In genomic region chr13:69236386-69236785, GRCm38 (mm10) we compare ENCODE assay signal across 20 mouse cellular contexts.
A peak's percentile ranks its signal among the peaks of the same experiment; 100 is the strongest.
DNase-seq lines count a peak whose midpoint lies in the region; ATAC-seq and TF ChIP-seq lines count a peak whose summit lies in the region.
"Had no signal": no experiment of that assay in that cellular context is flagged by ENCODE, and none has a peak within 500 bp of the region (broad histone marks: within the 10 kb centered on the region; RNA-seq: fewer than 3 reads in every experiment).

No protein-coding gene starts in this region.

- no peak overlapping the region for H3K27ac ChIP-seq in forebrain, embryonic 14.5 days (ENCODE audit: low read depth, low read length)
- no peak overlapping the region for H3K27ac ChIP-seq in forebrain, embryonic 12.5 days
- no peak overlapping the region for H3K27ac ChIP-seq in lung, embryonic 16.5 days (ENCODE audit: low read length)
- no peak overlapping the region for H3K27ac ChIP-seq in forebrain, postnatal 0 days (ENCODE audit: low read depth, low read length)
- no peak overlapping the region for H3K27ac ChIP-seq in midbrain, embryonic 16.5 days (ENCODE audit: low read length)
- H3K27ac ChIP-seq: embryonic facial prominence, embryonic 13.5 days; hindbrain, embryonic 12.5 days; stomach, postnatal 0 days had no signal

- no peaks in the 10 kb centered on the region for H3K27me3 ChIP-seq in forebrain, embryonic 14.5 days (replicated peaks; ENCODE audit: control insufficient read depth, insufficient read depth, low read length)
- no peaks in the 10 kb centered on the region for H3K27me3 ChIP-seq in forebrain, embryonic 12.5 days
- H3K27me3 ChIP-seq in lung, embryonic 16.5 days (ENCODE audit: control insufficient read depth, insufficient read depth, low read depth, low read length) = no peaks in the 10 kb centered on the region
- H3K27me3 ChIP-seq in forebrain, postnatal 0 days (ENCODE audit: insufficient read depth, low read length) = no peaks in the 10 kb centered on the region
- no peaks in the 10 kb centered on the region for H3K27me3 ChIP-seq in midbrain, embryonic 16.5 days (ENCODE audit: control insufficient read depth, insufficient read depth, low read depth, low read length)
- H3K27me3 ChIP-seq: embryonic facial prominence, embryonic 13.5 days; hindbrain, embryonic 12.5 days had no signal

- H3K4me1 ChIP-seq in forebrain, embryonic 14.5 days (ENCODE audit: control insufficient read depth, insufficient read depth, low read length) = no peaks in the 10 kb centered on the region
- no peaks in the 10 kb centered on the region for H3K4me1 ChIP-seq in forebrain, embryonic 12.5 days
- no peaks in the 10 kb centered on the region for H3K4me1 ChIP-seq in lung, embryonic 16.5 days (replicated peaks; ENCODE audit: control insufficient read depth, insufficient read depth, low read length)
- 0 out of 2 replicates have a peak, but pooled peaks cover 3% of the 10 kb centered on the region for H3K4me1 ChIP-seq in forebrain, postnatal 0 days (ENCODE audit: insufficient read depth)
- H3K4me1 ChIP-seq in midbrain, embryonic 16.5 days (ENCODE audit: control insufficient read depth, insufficient read depth, low read length) = no peaks in the 10 kb centered on the region
- H3K4me1 ChIP-seq: embryonic facial prominence, embryonic 13.5 days; hindbrain, embryonic 12.5 days had no signal

- no peak for TF ChIP-seq CTCF in forebrain, postnatal 0 days (IDR thresholded peaks at IDR 0.05; ENCODE audit: low read depth)

- peak; percentile 90 for ATAC-seq in forebrain, embryonic 14.5 days
- ATAC-seq in forebrain, embryonic 12.5 days (ENCODE audit: low FRiP score) = no peak
- ATAC-seq in lung, embryonic 16.5 days (ENCODE audit: low read depth) = peak; percentile 78
- peak; percentile 94 for ATAC-seq in forebrain, postnatal 0 days
- no peak for ATAC-seq in midbrain, embryonic 16.5 days
- ATAC-seq: inflammation-experienced regulatory T-cells, adult 6 months had no signal

- no peaks in the 10 kb centered on the region for H3K9me3 ChIP-seq in forebrain, embryonic 14.5 days (replicated peaks; ENCODE audit: control insufficient read depth, low read length)
- H3K9me3 ChIP-seq in forebrain, embryonic 12.5 days = no peaks in the 10 kb centered on the region
- no peaks in the 10 kb centered on the region for H3K9me3 ChIP-seq in lung, embryonic 16.5 days (ENCODE audit: control insufficient read depth, low read length)
- H3K9me3 ChIP-seq in forebrain, postnatal 0 days (ENCODE audit: low read length) = no peaks in the 10 kb centered on the region
- no peaks in the 10 kb centered on the region for H3K9me3 ChIP-seq in midbrain, embryonic 16.5 days (replicated peaks; ENCODE audit: control insufficient read depth, low read length, poor library complexity, severe bottlenecking)
- H3K9me3 ChIP-seq: embryonic facial prominence, embryonic 13.5 days; hindbrain, embryonic 12.5 days had no signal

- H3K9ac ChIP-seq in forebrain, embryonic 14.5 days (ENCODE audit: low read length) = no peak overlapping the region
- H3K9ac ChIP-seq in forebrain, embryonic 12.5 days = no peak overlapping the region
- no peak overlapping the region for H3K9ac ChIP-seq in lung, embryonic 16.5 days (ENCODE audit: low read length)
- no peak overlapping the region for H3K9ac ChIP-seq in forebrain, postnatal 0 days
- no peak overlapping the region for H3K9ac ChIP-seq in midbrain, embryonic 16.5 days (ENCODE audit: low read depth, low read length)
- H3K9ac ChIP-seq: embryonic facial prominence, embryonic 13.5 days; hindbrain, embryonic 12.5 days had no signal

- H3K36me3 ChIP-seq in forebrain, embryonic 14.5 days (ENCODE audit: control insufficient read depth, insufficient read depth, low read length) = no peaks in the 10 kb centered on the region
- H3K36me3 ChIP-seq in forebrain, embryonic 12.5 days (replicated peaks) = no peaks in the 10 kb centered on the region
- H3K36me3 ChIP-seq in lung, embryonic 16.5 days (ENCODE audit: control insufficient read depth, insufficient read depth, low read length) = no peaks in the 10 kb centered on the region
- no peaks in the 10 kb centered on the region for H3K36me3 ChIP-seq in forebrain, postnatal 0 days (ENCODE audit: insufficient read depth)
- no peaks in the 10 kb centered on the region for H3K36me3 ChIP-seq in midbrain, embryonic 16.5 days (ENCODE audit: control insufficient read depth, insufficient read depth, low read length)
- H3K36me3 ChIP-seq: embryonic facial prominence, embryonic 13.5 days; G1E; hindbrain, embryonic 12.5 days had no signal

- WGBS in forebrain, embryonic 14.5 days = 68% methylated on average over 5 of the region's 5 CpGs
- 86% methylated on average over 5 of the region's 5 CpGs for WGBS in forebrain, embryonic 12.5 days
- WGBS in lung, embryonic 16.5 days = 41% methylated on average over 5 of the region's 5 CpGs
- 47% methylated on average over 5 of the region's 5 CpGs for WGBS in forebrain, postnatal 0 days
- WGBS in midbrain, embryonic 16.5 days = 93% methylated on average over 5 of the region's 5 CpGs

- H3K4me2 ChIP-seq in forebrain, embryonic 14.5 days (ENCODE audit: low read length) = no peak overlapping the region
- H3K4me2 ChIP-seq in forebrain, embryonic 12.5 days = no peak overlapping the region
- no peak overlapping the region for H3K4me2 ChIP-seq in lung, embryonic 16.5 days (ENCODE audit: low read depth, low read length)
- no peak overlapping the region for H3K4me2 ChIP-seq in forebrain, postnatal 0 days (ENCODE audit: low read depth)
- H3K4me2 ChIP-seq in midbrain, embryonic 16.5 days (ENCODE audit: low read length) = no peak overlapping the region
- H3K4me2 ChIP-seq: embryonic facial prominence, embryonic 13.5 days; hindbrain, embryonic 12.5 days; liver, embryonic 11.5 days had no signal

- no peak overlapping the region for H3K4me3 ChIP-seq in forebrain, embryonic 14.5 days (ENCODE audit: low read depth, low read length)
- no peak overlapping the region for H3K4me3 ChIP-seq in forebrain, embryonic 12.5 days (replicated peaks)
- H3K4me3 ChIP-seq in lung, embryonic 16.5 days (ENCODE audit: low read length) = no peak overlapping the region
- no peak overlapping the region for H3K4me3 ChIP-seq in forebrain, postnatal 0 days (ENCODE audit: low read depth, low read length)
- no peak overlapping the region for H3K4me3 ChIP-seq in midbrain, embryonic 16.5 days (ENCODE audit: low read depth, low read length)
- H3K4me3 ChIP-seq: embryonic facial prominence, embryonic 13.5 days; hindbrain, embryonic 12.5 days had no signal

- peak; percentile 78 for DNase-seq in forebrain, embryonic 14.5 days (ENCODE audit: low spot score)
- DNase-seq in lung, adult 18-20 months = no peak
- DNase-seq in forebrain, postnatal 0 days = peak; percentile 74
- DNase-seq in layer of hippocampus, postnatal 14 days (ENCODE audit: low spot score in 2 of 2) = peak; percentile 36 to 77
- no peak for DNase-seq in embryo, embryonic 11 days
- DNase-seq: cerebellum, adult 9-10 months; gastrocnemius, postnatal 36 days; kidney, adult 2 months; kidney, postnatal 14 days; lung, postnatal 4 days; right cerebral cortex, postnatal 4 days had no signal

Comparison
In these comparisons a context has a peak if more than half of its experiments do, and no peak if none do; other contexts are left out.
1. ATAC-seq: peak in forebrain, embryonic 14.5 days (single experiment), lung, embryonic 16.5 days (single experiment) and forebrain, postnatal 0 days (single experiment); none in forebrain, embryonic 12.5 days (single experiment) and midbrain, embryonic 16.5 days (single experiment).
2. DNase-seq: peak in forebrain, embryonic 14.5 days (single experiment), forebrain, postnatal 0 days (single experiment) and layer of hippocampus, postnatal 14 days (2 of 2); none in lung, adult 18-20 months (0 of 2) and embryo, embryonic 11 days (single experiment).